Mouse (Mus musculus) brain, embryonic 14.5 days (tissue): ENCODE results near the gene Klhl15.

Source experiments
- CTCF ChIP-seq: fragments of 200-500 bp; IDR thresholded peaks from 2 replicates; pipeline ENCODE4 v1.5.1; 2012; ENCODE audit warnings: inconsistent platforms, mild to moderate bottlenecking, moderate library complexity, borderline replicate concordance; ENCODE audit not compliant: insufficient read depth, insufficient read length; ENCODE audit errors: extremely low read depth
- POLR2A ChIP-seq: fragments of 200-500 bp; IDR thresholded peaks from 2 replicates; pipeline ENCODE4 v1.6.1; 2012; ENCODE audit warnings: mild to moderate bottlenecking, inconsistent platforms, borderline replicate concordance; ENCODE audit not compliant: poor library complexity, insufficient read depth, insufficient read length, severe bottlenecking; ENCODE audit errors: extremely low read depth

DNA sequence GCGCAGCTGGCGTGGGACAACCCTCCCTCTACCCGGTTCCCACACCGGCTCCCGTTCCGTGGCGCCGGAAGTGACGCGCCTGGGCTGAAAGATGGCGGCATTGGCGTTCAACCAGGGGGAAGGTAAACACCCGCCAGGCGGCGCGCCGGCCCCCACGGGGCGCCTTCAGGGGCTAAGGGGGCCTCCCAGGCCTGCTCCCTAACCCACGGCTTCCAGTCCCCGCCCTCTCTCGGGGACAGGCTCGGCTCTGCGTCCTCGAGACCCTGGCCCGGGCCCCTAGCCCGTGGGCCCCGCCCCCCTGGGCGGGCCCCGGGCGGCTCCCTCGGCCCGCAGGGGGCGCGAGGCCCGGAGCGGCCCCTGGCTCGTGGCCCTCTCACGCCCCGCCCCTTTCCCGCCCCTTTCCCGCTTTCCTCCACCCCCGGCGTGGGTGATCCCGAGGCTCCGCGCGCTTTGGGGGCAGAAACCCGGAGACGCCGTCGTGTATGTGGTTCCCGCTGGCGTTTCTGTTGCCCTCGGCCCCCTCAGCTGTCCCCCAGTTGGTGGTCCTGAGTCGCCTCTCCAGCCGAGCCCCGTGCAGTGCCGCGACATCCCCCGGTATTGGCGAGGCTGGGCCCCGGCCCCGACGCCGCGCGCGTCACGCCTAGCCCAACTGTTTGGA lies at the start of gene Klhl15:
- 0 out of 2 replicates have a peak, but pooled peaks have one; percentile 0 for TF ChIP-seq CTCF
- no peak for TF ChIP-seq POLR2A
